Mouse (Mus musculus): ENCODE data around the gene Fam184a.

- no peak for TF ChIP-seq CTCF (IDR thresholded peaks at IDR 0.05; ENCODE audit: low read depth, low read length)
- peak; percentile 18; the same call in 1 of the 2 replicates for TF ChIP-seq POLR2A (IDR thresholded peaks at IDR 0.05; ENCODE audit: borderline replicate concordance, low read depth, low read length)
Observed at GRCm38 (mm10) chr10:53629247-53629917, 121.5 kb downstream of the Fam184a start.

Data from bone marrow macrophage, adult 2 months (primary cell).